Mouse (Mus musculus): ENCODE measurements around the gene Gm9195. TPM values are rescaled to one million over a fixed set of nuclear protein-coding genes. Genes with fewer than 3 reads are reported as not detected.

The Gm9195 gene
- polyA plus RNA-seq (2012; rRNA removed): under 0.01 TPM in 1 of 2 replicates, not detected in the other

DNA sequence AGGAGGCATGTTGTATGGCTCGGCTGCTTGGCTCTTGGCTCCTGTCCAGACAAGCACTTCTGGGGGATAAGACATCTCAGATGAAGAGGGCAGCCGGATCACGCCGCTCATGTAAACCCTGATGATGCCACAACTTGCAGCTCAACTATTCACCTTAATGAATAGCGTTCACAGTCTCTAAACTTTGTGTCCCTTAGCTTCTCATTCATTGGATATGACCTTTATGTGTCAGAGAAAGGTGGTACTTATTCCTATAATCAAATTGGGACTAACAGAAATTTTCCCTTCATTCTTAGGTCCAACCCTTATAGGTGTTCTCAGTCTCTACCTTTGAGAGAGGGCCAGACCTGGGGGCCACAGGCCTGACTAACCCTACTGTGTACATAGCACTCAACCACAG lies at the start of gene Gm9195:
Gm9195 (minus strand) TSS at position 101 of the 400 bp plus-strand sequence.
- no peak for DNase-seq
- no peak for TF ChIP-seq CTCF (conservative IDR thresholded peaks at IDR 0.05; ENCODE audit: insufficient read depth, insufficient read length, low read depth, low read length)
- TF ChIP-seq POLR2A (IDR thresholded peaks at IDR 0.05; ENCODE audit: low read depth, low read length): no peak
- H3K4me1 ChIP-seq (ENCODE audit: control insufficient read depth, insufficient read depth, low read length): no peaks in the 10 kb centered on the region
- H3K36me3 ChIP-seq (ENCODE audit: control insufficient read depth, insufficient read depth, low read length): no peaks in the 10 kb centered on the region
- no peaks in the 10 kb centered on the region for H3K27me3 ChIP-seq (replicated peaks; ENCODE audit: control insufficient read depth, insufficient read depth, low read length)
- H3K27ac ChIP-seq (ENCODE audit: insufficient read depth, low read depth, low read length): no peak within 1 kb of the TSS
- no peak within 1 kb of the TSS for H3K4me3 ChIP-seq (ENCODE audit: insufficient read depth, low read depth, low read length)
- 80% methylated on average over 5 of the region's 5 CpGs for WGBS

DNA sequence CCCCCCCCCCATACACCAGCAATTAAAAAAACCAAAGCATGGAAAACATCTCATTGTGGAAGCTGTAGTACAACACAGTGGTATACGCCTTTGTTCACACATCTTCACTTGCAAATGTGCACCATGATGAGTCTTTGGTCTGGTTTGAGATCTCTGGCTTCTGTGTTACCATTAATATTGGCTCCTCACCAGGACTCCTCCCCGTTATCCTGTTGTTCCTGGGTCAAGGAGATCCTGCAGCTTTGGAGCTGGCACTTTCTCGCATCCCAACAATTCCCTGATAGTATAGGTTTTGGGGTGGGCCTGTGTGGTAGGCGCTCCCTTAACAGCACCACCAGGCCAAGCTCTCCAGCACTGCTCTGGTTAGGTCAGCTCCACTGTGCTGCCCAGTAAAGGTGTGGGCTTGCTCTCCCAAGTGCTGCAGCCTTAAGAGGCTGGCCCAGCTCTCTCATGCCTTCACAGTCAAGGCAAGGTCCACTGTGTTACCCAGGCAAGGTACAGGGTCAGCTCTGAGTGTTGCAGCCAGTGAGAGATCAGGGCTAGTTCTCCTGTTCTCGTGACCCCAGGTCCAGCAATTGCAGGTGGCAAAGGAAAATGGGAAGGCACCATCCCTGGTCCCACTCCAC lies 44.9 kb upstream of the Gm9195 start:
- peak; percentile 83 for DNase-seq
- peaks cover 9% of the 10 kb centered on the region; the same call in 1 of the 2 replicates for H3K4me1 ChIP-seq (ENCODE audit: control insufficient read depth, insufficient read depth, low read length)
- TF ChIP-seq POLR2A (IDR thresholded peaks at IDR 0.05; ENCODE audit: low read depth, low read length) (no peak), CTCF (conservative IDR thresholded peaks at IDR 0.05; ENCODE audit: insufficient read depth, insufficient read length, low read depth, low read length) (no peak)
- H3K27ac ChIP-seq (ENCODE audit: insufficient read depth, low read depth, low read length): peak overlapping the region; percentile 24; the same call in 1 of the 2 replicates
- WGBS: 73% methylated on average over 5 of the region's 5 CpGs
- H3K27me3 ChIP-seq (replicated peaks; ENCODE audit: control insufficient read depth, insufficient read depth, low read length): no peaks in the 10 kb centered on the region
- H3K36me3 ChIP-seq (ENCODE audit: control insufficient read depth, insufficient read depth, low read length): peaks cover 4% of the 10 kb centered on the region
- no peak overlapping the region for H3K4me3 ChIP-seq (ENCODE audit: insufficient read depth, low read depth, low read length)

DNA sequence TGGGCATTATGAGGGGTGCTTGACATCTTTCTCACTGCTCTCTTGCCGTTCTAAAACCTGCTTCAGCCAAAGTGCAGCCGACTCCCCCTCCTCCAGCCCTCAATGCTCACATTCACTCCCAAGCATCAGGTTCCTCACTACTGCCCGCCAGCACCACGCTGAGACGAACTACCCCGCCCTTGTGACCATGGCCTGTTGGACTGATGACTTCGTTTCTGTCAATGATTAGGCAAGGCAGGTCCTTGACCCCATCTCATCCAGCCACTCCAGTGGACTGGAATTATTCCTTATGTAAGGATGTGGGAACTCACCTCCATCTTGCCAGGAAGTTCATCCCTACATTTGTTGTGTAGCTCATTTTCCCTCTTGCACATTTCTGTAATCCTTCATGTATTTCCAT lies 42.2 kb upstream of the Gm9195 start:
- peak; percentile 93 for DNase-seq
- WGBS: 43% methylated on average over 7 of the region's 7 CpGs
- H3K4me3 ChIP-seq (ENCODE audit: insufficient read depth, low read depth, low read length): no peak overlapping the region
- H3K27me3 ChIP-seq (replicated peaks; ENCODE audit: control insufficient read depth, insufficient read depth, low read length): no peaks in the 10 kb centered on the region
- peak overlapping the region; percentile 79; the same call in 1 of the 2 replicates for H3K27ac ChIP-seq (ENCODE audit: insufficient read depth, low read depth, low read length)
- peaks cover 9% of the 10 kb centered on the region; the same call in 1 of the 2 replicates for H3K4me1 ChIP-seq (ENCODE audit: control insufficient read depth, insufficient read depth, low read length)
- H3K36me3 ChIP-seq (ENCODE audit: control insufficient read depth, insufficient read depth, low read length): no peaks in the 10 kb centered on the region
- no peak for TF ChIP-seq CTCF (conservative IDR thresholded peaks at IDR 0.05; ENCODE audit: insufficient read depth, insufficient read length, low read depth, low read length)
- TF ChIP-seq POLR2A (IDR thresholded peaks at IDR 0.05; ENCODE audit: low read depth, low read length): no peak

DNA sequence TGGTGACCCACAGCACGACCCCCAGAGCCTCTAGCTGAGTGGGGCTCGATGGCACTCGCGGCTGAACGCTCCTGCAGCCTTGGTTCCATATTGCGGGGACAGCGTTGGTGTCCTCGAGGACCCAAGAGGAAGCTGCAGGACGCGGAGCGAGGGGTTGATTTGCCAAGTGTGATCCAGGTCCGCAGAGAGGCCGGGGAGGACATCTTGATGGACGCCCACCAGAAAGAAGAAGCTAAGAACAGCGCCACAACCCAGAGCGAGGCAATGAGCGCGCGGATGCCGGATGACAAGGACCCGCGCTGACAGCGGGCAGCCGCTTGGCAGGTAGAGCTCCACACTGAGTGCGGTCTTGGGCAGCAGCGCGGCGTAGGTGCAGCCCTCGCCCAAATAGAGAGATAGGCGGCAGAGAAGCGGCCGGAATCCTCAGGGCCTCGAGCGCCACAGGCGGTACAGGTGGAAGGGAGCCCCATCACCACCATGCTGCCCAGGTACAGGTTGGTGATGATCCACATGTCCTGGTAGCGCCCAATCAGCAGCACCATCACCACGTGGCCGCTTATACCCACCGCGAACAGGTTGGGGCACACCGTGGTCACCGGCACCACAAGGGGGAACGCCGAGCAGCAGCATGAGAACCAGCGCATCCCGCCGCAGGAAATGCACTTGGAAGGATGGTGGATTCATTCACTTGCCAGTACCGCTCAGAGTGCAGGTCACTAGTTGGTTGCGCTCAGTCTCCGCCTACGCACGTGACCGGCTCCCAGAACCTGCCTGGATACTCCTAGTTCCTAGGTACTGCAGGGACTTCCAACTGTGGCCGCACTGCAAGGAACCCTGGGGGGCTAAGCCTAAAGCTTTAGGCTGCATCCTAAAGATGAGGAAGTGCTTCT lies 40.6 kb upstream of the Gm9195 start:
- H3K36me3 ChIP-seq (ENCODE audit: control insufficient read depth, insufficient read depth, low read length): no peaks in the 10 kb centered on the region
- WGBS: 3% methylated on average over 54 of the region's 54 CpGs
- TF ChIP-seq CTCF (conservative IDR thresholded peaks at IDR 0.05; ENCODE audit: insufficient read depth, insufficient read length, low read depth, low read length) (no peak), POLR2A (IDR thresholded peaks at IDR 0.05; ENCODE audit: low read depth, low read length) (no peak)
- no peak overlapping the region for H3K27ac ChIP-seq (ENCODE audit: insufficient read depth, low read depth, low read length)
- peak overlapping the region; percentile 18; the same call in 1 of the 2 replicates for H3K4me3 ChIP-seq (ENCODE audit: insufficient read depth, low read depth, low read length)
- peak; percentile 86 for DNase-seq
- no peaks in the 10 kb centered on the region for H3K27me3 ChIP-seq (replicated peaks; ENCODE audit: control insufficient read depth, insufficient read depth, low read length)
- H3K4me1 ChIP-seq (ENCODE audit: control insufficient read depth, insufficient read depth, low read length): peaks cover 9% of the 10 kb centered on the region; the same call in 1 of the 2 replicates

DNA sequence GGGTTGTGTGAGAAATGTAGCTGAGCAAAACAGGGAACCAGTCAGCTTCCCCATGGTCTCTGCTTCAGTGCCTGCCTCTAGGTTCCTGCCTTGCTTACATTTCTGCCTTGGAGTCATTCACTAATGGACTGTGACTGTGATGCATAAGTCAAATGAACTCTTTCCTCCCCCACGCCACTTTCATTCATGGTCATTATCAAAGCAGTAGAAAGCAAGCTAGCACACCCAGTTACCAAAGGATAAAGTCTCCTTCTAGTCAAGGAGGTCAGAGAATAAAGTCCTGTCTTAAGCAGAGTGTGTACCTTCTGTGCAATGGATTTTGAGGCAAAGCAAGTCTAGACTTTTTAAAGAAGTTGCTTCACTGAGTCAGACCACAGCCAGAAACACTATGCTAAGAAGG lies 35.5 kb upstream of the Gm9195 start:
- TF ChIP-seq POLR2A (IDR thresholded peaks at IDR 0.05; ENCODE audit: low read depth, low read length): no peak
- Histone ChIP-seq H3K36me3 (ENCODE audit: control insufficient read depth, insufficient read depth, low read length) (no peaks in the 10 kb centered on the region), H3K4me1 (ENCODE audit: control insufficient read depth, insufficient read depth, low read length) (no peaks in the 10 kb centered on the region; the same call in 1 of the 2 replicates), H3K4me3 (ENCODE audit: insufficient read depth, low read depth, low read length) (no peak overlapping the region), H3K27me3 (replicated peaks; ENCODE audit: control insufficient read depth, insufficient read depth, low read length) (no peaks in the 10 kb centered on the region), H3K27ac (ENCODE audit: insufficient read depth, low read depth, low read length) (no peak overlapping the region)
- 33% methylated on average over 1 of the region's 1 CpGs for WGBS
- DNase-seq: peak; percentile 56

DNA sequence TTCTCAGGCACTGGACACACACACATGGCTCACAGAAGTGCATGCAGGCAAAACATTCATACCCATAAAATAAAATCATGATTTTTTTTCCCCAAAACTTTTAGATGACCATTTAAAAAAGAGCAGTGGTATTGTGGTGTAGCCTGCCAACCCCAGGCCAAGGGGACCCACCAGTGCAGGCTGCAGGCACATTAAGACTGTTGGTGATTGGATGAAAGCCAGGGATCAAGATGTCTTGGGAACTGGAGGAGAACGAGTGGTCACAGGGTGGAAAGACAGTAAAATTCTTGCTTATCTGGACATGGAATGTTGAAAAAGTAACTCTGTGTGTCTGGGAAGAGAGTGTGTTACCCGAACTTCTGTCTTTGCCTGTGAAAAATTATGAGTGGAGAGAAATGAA lies 27.9 kb upstream of the Gm9195 start:
- WGBS: 18% methylated on average over 2 of the region's 2 CpGs
- TF ChIP-seq CTCF (conservative IDR thresholded peaks at IDR 0.05; ENCODE audit: insufficient read depth, insufficient read length, low read depth, low read length) (no peak), POLR2A (IDR thresholded peaks at IDR 0.05; ENCODE audit: low read depth, low read length) (no peak)
- H3K4me3 ChIP-seq (ENCODE audit: insufficient read depth, low read depth, low read length): no peak overlapping the region
- no peaks in the 10 kb centered on the region for H3K36me3 ChIP-seq (ENCODE audit: control insufficient read depth, insufficient read depth, low read length)
- peaks cover 3% of the 10 kb centered on the region; the same call in 1 of the 2 replicates for H3K4me1 ChIP-seq (ENCODE audit: control insufficient read depth, insufficient read depth, low read length)
- H3K27ac ChIP-seq (ENCODE audit: insufficient read depth, low read depth, low read length): no peak overlapping the region
- no peaks in the 10 kb centered on the region for H3K27me3 ChIP-seq (replicated peaks; ENCODE audit: control insufficient read depth, insufficient read depth, low read length)
- peak; percentile 72 for DNase-seq

DNA sequence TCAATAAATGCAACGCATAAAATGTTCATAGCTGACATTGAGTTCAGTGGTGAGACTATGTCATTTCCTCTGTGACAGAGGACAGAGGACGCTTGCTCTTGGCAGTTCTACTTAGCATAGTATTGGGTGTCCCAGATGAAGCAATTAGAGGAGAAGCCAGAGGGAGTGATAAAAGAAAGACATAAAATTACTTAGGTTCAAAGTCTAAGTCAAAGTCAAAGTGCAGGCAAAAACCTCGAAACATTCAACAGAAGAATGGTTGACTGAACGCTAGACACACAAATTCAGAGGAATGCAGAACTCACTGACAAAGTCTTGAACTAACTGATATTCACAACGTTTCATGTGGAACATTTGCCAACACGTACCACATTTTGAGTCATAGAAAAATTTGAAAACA lies 27.1 kb upstream of the Gm9195 start:
- DNase-seq: peak; percentile 73

More for the DNA sequence above, 27.1 kb upstream of the Gm9195 start:
- H3K27ac ChIP-seq (ENCODE audit: insufficient read depth, low read depth, low read length): no peak overlapping the region
- no peaks in the 10 kb centered on the region for H3K27me3 ChIP-seq (replicated peaks; ENCODE audit: control insufficient read depth, insufficient read depth, low read length)
- 34% methylated on average over 6 of the region's 6 CpGs for WGBS
- TF ChIP-seq POLR2A (IDR thresholded peaks at IDR 0.05; ENCODE audit: low read depth, low read length) (no peak), CTCF (conservative IDR thresholded peaks at IDR 0.05; ENCODE audit: insufficient read depth, insufficient read length, low read depth, low read length) (no peak)
- H3K4me1 ChIP-seq (ENCODE audit: control insufficient read depth, insufficient read depth, low read length): peaks cover 3% of the 10 kb centered on the region; the same call in 1 of the 2 replicates
- H3K4me3 ChIP-seq (ENCODE audit: insufficient read depth, low read depth, low read length): no peak overlapping the region
- H3K36me3 ChIP-seq (ENCODE audit: control insufficient read depth, insufficient read depth, low read length): no peaks in the 10 kb centered on the region

Measured in kidney, adult 2 months (tissue).